Mouse (Mus musculus): ENCODE measurements around the gene Myh3. TPM values are rescaled to one million over a fixed set of nuclear protein-coding genes. Genes with fewer than 3 reads are reported as not detected.

Gene Myh3
- total RNA-seq (2021): 100 to 1,000 TPM in 1 of 2 experiments, 10 to 100 TPM in 1; 79.0 to 104 TPM
- long read RNA-seq, experiment 1, full-length matches to known transcripts: 132 of 180 reads
- long read RNA-seq, experiment 1, partial matches to known transcripts: 42 of 180 reads
- long read RNA-seq, experiment 1, other reads (novel, unspliced or antisense): 6 of 180 reads
- long read RNA-seq, experiment 2, full-length matches to known transcripts: 88 of 139 reads
- long read RNA-seq, experiment 2, partial matches to known transcripts: 44 of 139 reads
- long read RNA-seq, experiment 2, other reads (novel, unspliced or antisense): 7 of 139 reads

DNA sequence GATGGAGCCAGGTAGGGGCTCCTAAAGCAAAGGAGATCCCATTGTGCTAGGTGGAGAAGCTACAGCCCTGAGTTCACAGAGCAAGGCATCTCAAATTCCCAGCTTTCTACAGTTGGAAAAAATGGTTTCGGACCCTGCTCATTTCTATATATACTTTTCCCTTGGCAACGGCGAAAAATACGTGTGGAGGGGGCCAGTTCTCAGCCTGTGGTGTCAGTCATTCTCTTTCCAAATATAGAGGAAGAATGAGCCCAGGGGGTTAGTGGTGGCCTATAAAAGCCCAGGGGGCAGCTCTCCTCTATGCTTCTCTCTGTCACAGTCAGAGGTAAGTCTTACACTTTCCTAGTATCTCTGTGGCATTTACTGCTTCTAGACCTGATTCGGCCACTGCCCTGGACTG lies at the start of gene Myh3:
Gene Myh3, plus strand, starts transcription at position 301 of the 400 bp plus-strand sequence.
- DNase-seq: no peak

DNA sequence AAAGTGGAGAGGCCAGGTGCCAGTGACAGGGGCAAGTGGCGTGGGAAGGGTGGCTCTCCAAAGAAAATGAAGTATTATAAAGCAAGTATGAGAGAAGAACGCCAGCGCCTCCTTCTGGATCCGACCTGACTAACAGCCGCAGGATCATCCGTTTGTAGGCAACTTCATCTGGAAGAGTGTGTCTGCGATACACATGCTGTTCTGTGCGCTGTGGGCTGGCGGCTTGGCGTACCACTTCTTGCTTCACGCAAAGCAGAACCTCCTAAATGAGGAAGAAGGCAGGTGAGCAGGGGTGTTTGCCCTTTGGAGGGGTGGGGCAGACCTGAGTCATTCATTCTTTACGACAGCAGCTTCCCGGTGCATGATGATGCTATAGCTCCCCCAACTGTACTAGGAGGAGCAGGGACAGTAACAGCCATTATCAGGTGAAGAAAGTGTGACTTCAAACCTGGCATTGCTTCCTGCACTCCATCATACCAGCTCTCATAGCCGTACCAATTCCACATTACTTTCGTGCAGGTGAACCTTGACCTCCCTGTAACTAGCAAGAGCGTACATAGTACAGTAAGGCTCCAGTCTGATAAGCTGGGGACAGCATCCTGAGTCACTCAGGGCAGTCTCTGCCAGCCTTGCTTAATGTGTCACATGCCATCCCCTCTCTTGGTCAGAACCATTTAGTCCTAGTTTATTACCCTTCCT lies 47.0 kb upstream of the Myh3 start:
- no peak for DNase-seq

DNA sequence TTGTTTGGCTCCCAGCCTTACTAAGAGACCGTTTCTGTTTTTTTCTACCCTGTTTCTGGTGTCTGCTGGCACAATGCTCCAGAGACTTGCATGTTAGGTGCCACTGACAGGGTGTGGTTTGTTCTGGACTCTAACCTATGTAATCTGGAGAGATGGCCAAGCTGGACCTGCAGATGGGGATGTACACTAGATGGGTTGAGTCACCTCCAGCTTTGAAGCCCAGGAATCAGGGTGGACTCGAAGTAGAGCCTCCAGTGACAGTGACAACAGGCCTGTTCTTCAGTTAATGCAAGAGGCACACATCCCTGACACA lies 46.5 kb upstream of the Myh3 start:
- DNase-seq: no peak

DNA sequence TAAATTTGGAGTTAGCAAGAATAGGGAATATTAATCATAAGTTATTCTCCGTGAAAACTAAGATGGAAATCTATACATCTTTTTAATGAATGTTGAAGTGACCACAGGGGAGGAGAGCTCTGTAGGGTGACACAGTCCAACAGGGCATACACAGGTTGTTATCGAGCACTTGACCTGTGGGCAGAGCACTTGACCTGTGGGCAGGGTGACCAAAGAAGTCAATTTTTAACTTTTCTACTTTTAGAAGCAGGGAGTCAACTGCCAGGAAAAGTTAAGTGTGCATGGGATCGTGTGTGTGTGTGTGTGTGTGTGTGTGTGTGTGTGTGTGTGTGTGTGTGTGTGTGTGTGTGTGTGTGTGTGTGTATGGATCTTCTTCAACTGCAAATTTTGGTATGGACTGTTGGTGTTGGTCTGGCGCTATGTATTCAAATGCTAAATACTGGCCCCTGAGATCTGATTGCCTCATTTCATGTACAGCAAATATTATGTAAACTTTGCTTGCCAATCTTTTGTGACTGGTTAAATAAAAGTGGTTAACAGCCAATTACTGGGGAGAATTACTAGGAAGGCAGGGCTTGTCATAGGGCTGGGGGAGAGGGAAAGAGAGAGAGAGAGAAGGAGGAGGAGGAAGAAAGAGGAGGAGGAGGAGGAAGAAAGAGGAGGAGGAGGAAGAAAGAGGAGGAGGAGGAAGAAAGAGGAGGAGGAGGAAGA lies 43.2 kb upstream of the Myh3 start:
- no peak for DNase-seq

DNA sequence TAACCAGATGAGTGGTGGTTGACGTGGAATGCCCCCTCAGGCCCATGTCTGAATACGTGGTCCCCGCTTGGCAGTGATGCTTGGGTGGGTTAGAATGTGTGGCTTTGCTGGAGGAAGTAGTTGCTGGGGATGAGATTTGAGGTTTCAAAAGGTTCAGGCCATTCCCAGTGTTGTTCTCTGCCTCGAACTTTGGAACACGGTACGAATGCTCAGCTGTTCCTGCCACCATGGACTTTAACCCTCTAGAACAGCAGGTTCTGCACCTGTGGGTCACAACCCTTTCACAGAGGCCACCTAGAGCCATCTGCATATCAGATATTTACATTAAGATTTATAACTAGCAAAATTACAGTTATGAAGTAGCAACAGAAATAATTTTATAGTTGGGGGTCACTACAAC lies 41.9 kb upstream of the Myh3 start:
- no peak for DNase-seq

DNA sequence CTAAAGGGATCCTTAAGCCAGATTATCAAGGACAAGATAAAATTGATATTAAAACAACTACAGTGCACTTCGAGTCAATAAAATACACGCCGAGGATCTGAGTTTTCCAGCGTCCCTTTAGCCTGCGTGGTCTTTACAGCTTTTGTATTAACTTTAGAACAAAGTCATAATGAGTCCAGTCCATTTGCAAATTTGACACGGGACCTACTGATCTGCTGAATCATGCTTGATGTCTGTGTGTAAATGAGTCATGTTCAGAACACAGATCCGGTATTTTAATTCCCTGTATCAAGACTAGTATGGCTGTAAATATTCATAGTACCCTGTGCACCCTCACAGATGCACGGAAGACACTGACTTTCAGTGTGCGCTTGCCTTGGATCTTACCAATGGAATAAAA lies 41.2 kb upstream of the Myh3 start:
- DNase-seq: no peak

DNA sequence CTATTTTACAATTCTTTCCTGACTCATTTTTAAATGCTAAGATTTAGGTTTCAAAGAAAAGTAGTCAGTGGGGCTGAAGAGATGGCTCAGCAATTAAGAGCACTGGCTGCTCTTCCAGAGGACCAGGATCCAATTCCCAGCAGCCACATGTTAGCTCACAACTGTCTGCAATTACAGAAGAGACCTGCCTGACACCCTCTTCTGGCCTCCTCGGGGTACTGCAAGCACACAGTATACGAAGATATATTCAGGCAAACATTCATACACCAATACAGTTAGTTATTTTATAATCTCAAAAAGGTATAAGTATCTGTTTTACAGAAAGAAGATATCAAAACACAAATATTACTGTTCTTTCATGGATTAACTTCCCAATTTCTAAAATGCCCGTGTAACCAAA lies 38.3 kb upstream of the Myh3 start:
- DNase-seq: no peak

DNA sequence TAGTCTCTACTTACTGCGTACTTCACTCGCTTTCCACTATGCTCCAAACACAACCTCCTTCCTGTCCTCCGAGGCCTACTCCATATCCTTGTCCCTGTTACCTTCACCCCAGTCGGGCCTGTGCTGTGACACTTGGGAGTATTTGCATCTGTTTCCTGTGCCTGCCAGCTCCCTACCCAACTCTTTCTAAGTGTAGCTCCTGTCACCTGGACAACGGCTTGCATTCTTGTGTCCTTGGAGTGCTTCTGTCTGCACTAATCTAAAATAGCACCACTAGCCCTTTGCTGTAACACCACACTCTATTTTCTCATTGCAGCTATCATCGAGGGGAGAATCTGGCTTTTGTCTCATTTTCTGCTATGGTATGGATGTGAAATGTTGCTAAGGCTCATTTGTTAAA lies 37.6 kb upstream of the Myh3 start:
- no peak for DNase-seq

DNA sequence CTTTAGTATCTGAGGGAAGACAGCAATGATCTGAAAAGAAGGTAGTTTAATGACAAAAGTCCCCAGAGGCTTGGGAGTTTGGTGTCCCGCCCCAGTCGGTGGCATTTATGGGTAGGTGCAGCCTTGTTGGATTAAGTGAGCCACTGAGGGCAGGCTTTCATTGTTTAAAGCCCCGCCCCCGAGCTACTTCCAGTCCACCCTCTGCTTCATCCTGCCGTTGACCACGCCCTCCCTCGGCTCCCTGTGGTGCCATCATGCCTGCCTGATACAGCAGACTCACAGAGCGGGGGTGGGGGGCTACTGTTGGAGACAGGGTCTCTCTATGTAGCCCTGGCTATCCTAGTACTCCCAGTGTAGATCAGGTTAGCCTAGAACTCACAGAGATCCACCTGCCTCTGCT lies 35.1 kb upstream of the Myh3 start:
- no peak for DNase-seq

DNA sequence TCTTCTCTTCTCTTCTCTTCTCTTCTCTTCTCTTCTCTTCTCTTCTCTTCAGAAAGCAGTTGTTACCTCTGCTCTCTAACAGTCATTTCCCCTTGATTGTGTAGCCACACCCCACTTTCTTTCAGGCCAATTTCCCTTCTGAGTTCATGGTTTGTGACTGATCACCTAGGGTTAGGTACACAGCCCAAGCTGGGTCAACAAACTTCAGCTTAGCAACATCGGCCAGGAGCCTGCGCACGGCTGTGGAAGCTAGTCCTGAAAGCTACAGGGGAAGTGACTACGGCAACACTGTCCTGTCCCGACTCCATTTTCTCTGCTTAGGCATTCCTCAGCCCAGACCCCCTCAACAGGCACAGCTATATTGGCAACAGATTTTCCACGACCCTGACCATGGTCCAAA lies 33.1 kb upstream of the Myh3 start:
- no peak for DNase-seq

DNA sequence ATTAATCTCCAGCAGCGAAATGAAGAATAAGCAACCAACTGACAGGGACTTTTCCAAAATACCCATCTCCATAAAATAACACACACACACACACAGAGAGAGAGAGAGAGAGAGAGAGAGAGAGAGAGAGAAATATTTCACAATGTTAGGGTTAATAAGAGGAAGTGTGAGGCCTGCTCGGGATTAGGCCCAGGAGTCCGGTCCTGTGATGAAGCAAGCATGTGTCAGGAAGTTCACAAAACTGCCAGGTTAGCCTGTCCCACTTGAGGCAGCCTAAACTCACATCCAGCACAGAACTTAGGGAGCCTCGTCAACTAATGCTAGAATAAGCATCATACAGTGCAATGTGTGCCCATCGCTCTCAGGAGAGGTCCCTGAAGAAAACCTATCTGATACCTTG lies 30.9 kb upstream of the Myh3 start:
- DNase-seq: no peak

DNA sequence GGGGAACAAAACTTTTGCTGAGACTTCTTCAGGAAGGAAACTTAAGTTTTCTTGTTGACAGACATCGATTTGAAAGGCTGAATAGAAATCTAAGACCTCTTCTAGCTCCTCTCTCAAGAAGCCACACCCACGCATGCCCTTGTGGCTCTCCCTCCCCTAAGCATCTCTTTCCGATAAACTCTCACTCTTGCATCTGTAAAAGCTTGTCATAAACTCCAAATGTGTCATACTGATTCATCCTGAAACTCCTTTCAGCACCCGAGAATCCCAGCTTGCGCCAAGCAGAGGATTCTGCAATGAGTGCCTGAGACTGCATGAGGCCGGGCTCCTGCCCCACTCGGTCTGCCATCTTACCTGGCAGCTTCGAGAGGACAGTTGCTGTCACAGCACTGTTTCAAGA lies 29.6 kb upstream of the Myh3 start:
- no peak for DNase-seq

DNA sequence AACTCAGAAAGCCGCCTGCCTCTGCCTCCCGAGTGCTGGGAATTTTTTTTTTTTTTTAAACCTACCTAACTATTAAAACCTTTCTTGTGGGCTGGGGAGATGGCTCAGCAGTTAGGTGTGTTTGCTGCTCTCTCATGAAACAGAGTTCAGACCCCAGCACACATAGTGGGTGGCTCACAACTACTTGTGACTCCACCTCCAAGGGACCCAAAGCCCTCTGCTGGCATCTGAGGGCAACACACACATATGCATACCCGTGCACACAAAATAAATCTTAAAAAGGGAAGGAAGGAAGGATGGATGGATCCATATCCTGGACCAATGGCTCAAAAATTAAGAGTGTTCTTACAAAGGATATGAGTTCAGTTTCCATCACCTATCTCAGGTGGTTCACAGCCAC lies 28.8 kb upstream of the Myh3 start:
- no peak for DNase-seq

DNA sequence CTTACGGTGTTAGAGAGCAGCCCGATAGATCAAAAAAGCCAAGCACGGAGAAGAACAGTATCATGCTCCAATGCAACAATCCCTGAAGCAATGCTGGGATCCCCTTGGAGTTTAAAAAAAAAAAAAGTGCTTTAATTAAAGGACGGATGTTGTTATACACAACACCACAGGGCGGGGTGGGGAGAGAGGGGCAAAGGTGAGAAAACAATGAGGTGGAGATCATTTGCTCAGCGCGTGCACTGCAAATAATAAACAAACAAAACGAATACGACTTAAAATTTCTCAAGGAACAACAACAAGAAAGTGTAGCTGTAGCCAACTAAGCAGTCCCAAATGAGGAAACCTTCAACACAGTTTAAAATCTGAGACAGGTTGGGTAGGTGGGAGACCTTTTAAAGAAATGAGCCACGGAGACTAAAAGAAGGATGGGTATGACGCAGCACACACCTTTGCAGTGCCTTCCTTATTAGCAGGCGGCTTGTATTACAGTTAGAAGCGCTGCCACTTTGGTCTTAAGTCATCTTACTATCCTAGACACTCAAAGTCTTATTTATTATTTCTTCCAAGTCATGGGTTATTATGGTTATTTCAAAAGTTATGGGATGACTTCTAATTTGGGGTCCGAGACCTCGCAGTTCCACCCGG lies 26.3 kb upstream of the Myh3 start:
- no peak for DNase-seq

DNA sequence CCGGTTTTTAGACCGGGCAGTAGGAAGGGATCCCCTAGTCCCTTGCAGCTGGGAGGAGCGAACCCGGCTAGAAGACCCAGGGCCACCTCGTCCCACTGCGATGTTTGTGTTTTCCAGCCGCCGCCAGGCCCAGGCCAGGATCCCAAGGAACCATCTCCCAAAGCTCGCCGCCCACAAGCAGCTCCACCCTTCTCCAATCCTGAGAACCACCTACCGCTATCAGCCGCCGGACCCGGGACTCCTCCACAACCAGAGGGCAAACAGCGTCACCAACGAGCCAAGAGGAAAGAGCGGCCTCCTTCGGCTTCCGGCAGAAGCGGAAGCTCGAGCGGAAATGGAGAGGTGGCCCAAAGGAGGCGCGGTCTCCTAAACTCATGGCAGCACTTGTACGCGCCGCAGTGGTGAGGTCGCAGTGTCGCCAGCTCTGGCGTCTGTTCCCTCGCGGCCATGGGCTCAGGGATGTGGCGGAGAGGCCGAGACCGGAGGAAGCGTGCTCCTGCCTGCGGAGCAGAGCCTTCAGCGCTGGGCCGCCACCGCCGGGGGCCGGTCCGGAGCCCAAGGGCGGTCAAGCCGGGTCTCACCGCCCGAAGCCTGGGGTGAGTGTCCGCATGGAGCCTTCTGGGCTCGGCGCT lies 25.7 kb upstream of the Myh3 start, which contains the start of the genes Adprm and Sco1:
Gene Adprm, minus strand, starts transcription at position 274 of the 632 bp plus-strand sequence.
Gene Sco1, plus strand, starts transcription at position 350 of the 632 bp plus-strand sequence.
- DNase-seq: peak; percentile 80

DNA sequence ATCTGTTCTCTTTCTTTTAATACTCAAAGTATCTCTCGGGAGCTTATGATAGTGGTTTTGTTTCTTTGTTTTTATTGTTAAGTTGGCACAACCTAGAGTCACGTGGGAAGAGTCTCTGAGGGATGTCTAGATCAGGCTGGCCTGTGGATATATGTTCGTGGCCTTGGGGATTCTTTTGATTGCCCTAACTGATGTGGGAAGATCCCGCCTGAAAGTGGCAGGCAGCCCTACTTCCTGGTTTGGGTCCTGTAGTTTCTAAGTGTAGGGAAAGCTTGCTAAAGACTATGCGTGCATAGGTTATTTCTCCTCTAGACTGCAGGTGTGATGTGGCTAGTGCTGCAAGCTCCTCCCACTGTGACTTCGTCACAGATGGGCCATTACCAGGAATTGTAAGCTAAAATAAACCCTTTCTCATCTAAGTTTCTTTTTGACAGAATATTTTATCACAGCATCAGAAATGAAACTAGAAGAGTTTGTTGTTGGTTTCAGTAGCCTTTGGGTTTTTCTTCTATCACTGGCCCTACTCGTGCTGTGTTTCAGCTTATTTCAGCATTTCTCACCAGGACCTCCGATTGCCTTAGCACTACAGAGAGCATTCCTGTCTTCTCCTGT lies 23.2 kb upstream of the Myh3 start:
- no peak for DNase-seq

DNA sequence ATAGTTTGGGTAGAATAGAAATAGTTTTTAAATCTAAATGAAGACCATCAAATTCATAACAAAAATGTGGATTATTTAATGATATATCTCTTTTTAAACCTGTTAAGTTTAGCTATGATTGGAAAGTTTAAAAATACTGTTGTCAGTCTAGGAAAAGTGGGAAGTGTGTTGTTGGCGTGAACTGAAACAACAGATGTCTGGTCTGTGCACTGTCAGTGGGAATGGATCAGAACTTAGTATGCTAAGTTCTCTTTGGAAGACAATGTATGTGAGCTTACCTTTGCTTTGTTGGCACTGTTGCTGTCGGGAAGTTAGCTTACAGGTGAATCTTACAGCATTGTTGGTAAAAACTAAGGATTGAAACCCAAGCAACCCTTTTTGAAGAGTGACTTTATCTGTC lies 16.8 kb upstream of the Myh3 start:
- DNase-seq: no peak

DNA sequence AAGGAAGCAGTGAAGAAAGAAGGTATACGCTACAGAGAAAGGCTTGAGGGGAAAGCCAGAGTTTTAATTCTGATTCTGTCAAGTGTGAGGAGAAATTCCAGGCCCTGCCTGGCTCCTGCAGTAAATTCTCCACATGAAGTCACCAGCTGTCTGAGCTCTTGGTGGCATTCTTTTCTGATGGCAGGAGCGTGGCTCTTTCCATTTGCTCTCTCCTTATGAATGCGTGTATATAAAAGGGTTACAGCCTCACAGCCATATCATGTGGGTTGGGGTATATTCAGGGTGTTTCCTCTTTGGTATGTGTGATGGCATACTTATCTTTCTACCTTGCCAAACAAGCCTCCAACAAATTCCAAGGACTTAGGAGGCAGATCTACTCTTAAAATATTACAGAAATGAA lies 15.4 kb upstream of the Myh3 start:
- DNase-seq: no peak

DNA sequence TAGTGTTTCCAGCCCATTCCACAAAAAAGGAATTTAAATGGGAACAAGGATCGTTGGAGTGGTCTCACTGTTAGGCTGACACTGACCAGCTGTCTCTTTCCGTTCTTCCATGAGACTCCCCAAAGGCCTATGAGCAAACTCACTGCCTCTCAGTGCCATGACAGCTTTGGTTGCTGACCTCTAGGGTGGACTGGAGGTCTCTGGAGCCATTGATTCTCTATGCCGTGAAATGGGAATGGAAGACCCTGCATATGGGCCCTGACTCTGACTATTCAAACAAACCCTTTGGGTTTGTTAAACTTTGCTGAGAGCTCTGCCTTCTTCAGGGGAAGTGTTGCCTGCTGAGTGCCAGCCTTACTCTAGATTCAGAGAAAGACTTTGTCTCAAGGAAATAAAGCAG lies 10.4 kb upstream of the Myh3 start:
- no peak for DNase-seq

DNA sequence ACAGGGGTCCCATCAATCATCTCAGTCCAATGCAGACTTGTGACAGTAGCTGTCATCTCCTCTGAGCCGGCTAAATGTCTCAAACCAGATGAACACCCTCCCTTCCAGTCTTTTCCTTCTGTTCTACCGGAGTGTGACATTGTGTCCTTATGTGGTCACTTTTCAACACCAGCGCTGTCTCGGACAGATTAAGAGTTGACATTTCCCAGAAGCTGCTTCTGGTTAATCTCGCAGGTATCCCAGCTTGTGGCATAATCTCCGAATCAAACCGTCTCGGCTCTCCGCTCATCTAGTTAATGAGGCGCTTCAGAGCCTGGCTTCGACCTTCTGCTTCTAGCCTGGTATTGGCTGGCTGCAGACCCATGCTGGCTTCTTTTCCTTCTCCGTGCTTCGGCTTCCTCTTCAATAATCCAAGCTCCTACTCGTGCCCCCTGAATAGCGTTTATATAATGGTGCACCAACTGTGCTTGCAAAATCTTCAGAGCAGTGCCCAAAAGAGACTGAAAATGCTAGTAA lies 5.4 kb upstream of the Myh3 start:
- DNase-seq: no peak

DNA sequence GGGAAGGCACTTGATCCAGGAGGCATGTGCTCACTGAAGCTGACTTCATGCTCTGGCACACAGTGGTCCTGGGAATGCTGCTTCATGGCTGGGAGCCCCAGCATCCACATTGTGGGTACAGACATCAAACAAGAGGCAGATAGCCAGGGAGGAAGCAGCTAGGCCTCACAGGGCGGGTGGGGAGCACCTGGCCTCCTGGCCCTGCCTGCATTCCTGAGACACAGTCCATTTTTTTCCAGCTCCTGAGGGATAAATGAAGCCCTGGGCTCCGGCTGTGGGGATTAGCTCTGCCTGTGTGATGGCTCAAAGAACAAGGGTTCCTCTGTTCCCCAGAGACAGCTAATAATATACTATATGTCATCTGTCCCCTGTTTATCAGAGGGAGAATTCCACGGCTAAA lies 3.1 kb upstream of the Myh3 start:
- no peak for DNase-seq

DNA sequence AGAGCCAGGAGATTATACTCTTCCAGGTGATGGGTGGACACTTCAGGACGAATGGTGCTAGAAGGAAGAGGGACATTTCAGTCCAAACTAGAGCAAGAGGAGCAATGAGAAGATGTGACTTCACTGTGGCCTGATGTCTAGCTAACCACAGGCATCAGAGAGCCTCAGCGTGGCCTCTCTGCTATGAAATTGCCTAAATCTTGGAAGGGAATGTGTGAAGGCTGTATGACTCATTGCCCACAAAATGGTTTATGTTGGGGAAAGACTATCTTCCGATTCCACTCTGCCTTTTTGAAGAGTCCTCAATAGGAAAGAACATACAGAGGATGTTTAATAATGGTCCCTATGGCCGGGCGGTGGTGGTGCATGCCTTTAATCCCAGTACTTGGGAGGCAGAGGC lies 1.3 kb upstream of the Myh3 start:
- no peak for DNase-seq
